Mouse (Mus musculus) CD4-positive, CD25-positive, alpha-beta regulatory T cell (primary cell): Measurements from ENCODE around the gene Spata19. TPM values are rescaled to one million over a fixed set of nuclear protein-coding genes. Genes with fewer than 3 reads are reported as not detected.

ENCODE experiments used
- polyA plus RNA-seq: library from polyadenylated mRNA; unstranded; fragments of 100-300 nt; shearing (Covaris generic); gene quantifications from one replicate; pipeline ENCODE4 v1.2.1, GENCODE M21; 2017

The Spata19 gene
- polyA plus RNA-seq: not detected

DNA sequence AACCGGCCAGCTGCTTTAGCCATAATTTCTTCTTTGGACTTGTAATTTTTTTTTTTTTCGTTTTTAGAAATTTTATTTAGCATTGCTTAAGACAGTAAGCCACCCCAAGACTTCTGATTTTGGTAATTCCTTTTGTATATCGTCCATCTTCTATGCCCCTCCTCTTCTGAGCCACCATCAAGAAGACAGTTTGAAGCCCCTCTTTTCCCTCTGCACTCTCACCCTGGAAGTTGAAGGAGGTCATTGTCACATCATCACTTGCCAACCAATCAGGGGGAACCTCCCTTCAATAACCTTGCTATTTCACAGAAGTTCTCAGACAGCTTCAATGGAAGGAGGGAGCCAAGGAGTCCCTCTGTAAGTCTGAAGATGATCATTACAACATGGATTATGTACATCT is at the start of gene Spata19:
Gene Spata19 (plus strand): TSS at position 301 of the 400 bp plus-strand sequence.

Other genes starting within 250 kb of the Spata19 start
- not detected for gene Jam3, start 241.4 kb upstream of the Spata19 start, polyA plus RNA-seq
- gene Igsf9b, start 97.6 kb upstream of the Spata19 start, polyA plus RNA-seq: 0.85 TPM